Mouse (Mus musculus) layer of hippocampus, adult 2 months (tissue): Measurements from ENCODE around the gene Prp2. TPM values are rescaled to one million over a fixed set of nuclear protein-coding genes. Genes with fewer than 3 reads are reported as not detected.
"Not testable (repeated sequence)": the region's sequence is repeated elsewhere in the genome, so short reads cannot be mapped to it uniquely, and the experiment has no call there.

Experiments
- DNase-seq, 2 experiments: peaks; one replicate each; pipeline ENCODE4 v3.0.0; 2022; ENCODE audit warnings: low spot score in 2 of 2
- H3K27ac ChIP-seq: fragments of 200-600 bp; 2 replicates; pipeline ENCODE4 v1.8.1; 2022
- H3K4me3 ChIP-seq: fragments of 200-600 bp; 2 replicates; pipeline ENCODE4 v1.8.1; 2022; ENCODE audit warnings: mild to moderate bottlenecking
- CTCF ChIP-seq: fragments of 200-600 bp; conservative IDR thresholded peaks from 2 replicates; pipeline ENCODE4 v1.8.1; 2022; ENCODE audit warnings: antibody characterized with exemption, mild to moderate bottlenecking, moderate library complexity
- long read RNA-seq, 2 experiments: library from polyadenylated mRNA; stranded (forward); transcript quantifications; one replicate each; pipeline ENCODE4 v2.0.0; 2021; ENCODE audit warnings: borderline mapping rate in 2 of 2
- total RNA-seq, 2 experiments: library from RNA; stranded (reverse); gene quantifications; 2 replicates each; pipeline ENCODE4 v1.2.3; 2021

The Prp2 gene
- not detected for total RNA-seq
- long read RNA-seq, experiment 1 = 0 reads
- long read RNA-seq, experiment 2 = 0 reads

DNA sequence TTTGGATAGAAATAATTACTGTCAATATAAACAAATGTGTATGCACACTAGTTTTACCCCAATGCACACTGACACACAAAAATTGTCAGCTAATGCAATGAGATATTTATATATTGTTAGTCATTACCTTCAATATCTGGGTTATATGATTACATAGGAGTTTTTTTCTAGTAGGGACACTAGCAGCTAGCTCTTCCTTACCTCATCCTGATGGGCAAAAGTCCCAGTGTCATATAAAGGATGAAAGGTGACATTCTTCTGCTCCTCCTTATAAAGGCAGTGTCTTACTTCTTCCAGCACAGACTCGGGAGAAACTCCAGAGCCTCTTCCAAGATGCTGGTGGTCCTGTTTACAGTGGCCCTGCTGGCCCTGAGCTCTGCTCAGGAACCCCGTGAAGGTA lies at the start of gene Prp2:
TSS of gene Prp2 (plus strand) at position 301 of the 400 bp plus-strand sequence.
- not testable (repeated sequence) for DNase-seq

DNA sequence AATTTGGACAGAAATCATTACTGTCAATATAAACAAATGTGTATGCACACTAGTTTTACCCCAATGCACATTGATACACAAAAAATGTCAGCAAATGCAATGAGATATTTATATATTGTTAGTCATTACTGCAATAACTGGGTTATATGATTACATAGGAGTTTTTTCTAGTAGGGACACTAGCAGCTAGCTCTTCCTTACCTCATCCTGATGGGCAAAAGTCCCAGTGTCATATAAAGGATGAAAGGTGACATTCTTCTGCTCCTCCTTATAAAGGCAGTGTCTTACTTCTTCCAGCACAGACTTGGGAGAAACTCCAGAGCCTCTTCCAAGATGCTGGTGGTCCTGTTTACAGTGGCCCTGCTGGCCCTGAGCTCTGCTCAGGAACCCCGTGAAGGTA lies 26.2 kb upstream of the Prp2 start, which contains the start of gene Prh1:
TSS of gene Prh1 (plus strand) at position 301 of the 400 bp plus-strand sequence.
- DNase-seq, H3K4me3 ChIP-seq: not testable (repeated sequence)

More for the DNA sequence above, at the start of gene Prp2:
- not testable (repeated sequence) for H3K4me3 ChIP-seq, H3K27ac ChIP-seq

GRCm38 (mm10) chr6:132649399-132649798 lies 53.7 kb downstream of the Prp2 start:
- no peak for DNase-seq
- no peak overlapping the region for H3K27ac ChIP-seq
- TF ChIP-seq CTCF = peak; percentile 73
- no peak overlapping the region for H3K4me3 ChIP-seq

More for the DNA sequence above, 26.2 kb upstream of the Prp2 start, which contains the start of gene Prh1:
- not testable (repeated sequence) for H3K27ac ChIP-seq

Other genes starting within 250 kb of the Prp2 start
- gene Gm8882, start 231.8 kb upstream of the Prp2 start, total RNA-seq = not detected
- gene Prh1, start 26.1 kb upstream of the Prp2 start, total RNA-seq = not detected
- gene A630073D07Rik, start 55.6 kb downstream of the Prp2 start, total RNA-seq = not detected
- not detected for gene Tas2r120, start 61.0 kb downstream of the Prp2 start, total RNA-seq
- gene Tas2r121, start 105.1 kb downstream of the Prp2 start, total RNA-seq = not detected
- gene Tas2r122, start 116.0 kb downstream of the Prp2 start, total RNA-seq = not detected
- gene Tas2r115, start 142.1 kb downstream of the Prp2 start, total RNA-seq = not detected
- gene Tas2r124, start 158.8 kb downstream of the Prp2 start, total RNA-seq = not detected
- not detected for gene Tas2r102, start 166.2 kb downstream of the Prp2 start, total RNA-seq
- not detected for gene Tas2r136, start 182.2 kb downstream of the Prp2 start, total RNA-seq
- gene Tas2r117, start 206.9 kb downstream of the Prp2 start, total RNA-seq = not detected